Mouse (Mus musculus): Measurements from ENCODE around the gene Zfp282. TPM values are rescaled to one million over a fixed set of nuclear protein-coding genes. Genes with fewer than 3 reads are reported as not detected.

Zfp282 gene
- total and polyA plus RNA-seq, 2 experiments, result 2.6 to 3.0 TPM

GRCm38 (mm10) chr6:47878593-47878992, 1.6 kb downstream of the Zfp282 start:
- 0 out of 2 replicates have a peak overlapping the region, but pooled peaks have one; percentile 3 for H3K27ac ChIP-seq (replicated peaks; ENCODE audit: insufficient read depth, low read depth, low read length)
- H3K36me3 ChIP-seq (ENCODE audit: control insufficient read depth, insufficient read depth, low read length), result peaks cover 11% of the 10 kb centered on the region
- no peaks in the 10 kb centered on the region for H3K27me3 ChIP-seq (ENCODE audit: control insufficient read depth, insufficient read depth, low read length)
- peaks cover 18% of the 10 kb centered on the region; the same call in 1 of the 2 replicates for H3K79me2 ChIP-seq (ENCODE audit: control insufficient read depth, insufficient read depth, low read length)
- peak overlapping the region; percentile 80 for H3K4me3 ChIP-seq (ENCODE audit: insufficient read depth, low read depth, low read length)
- H3K9ac ChIP-seq (ENCODE audit: low read depth, low read length), result peak overlapping the region; percentile 5; the same call in 1 of the 2 replicates
- WGBS, result 59% methylated on average over 3 of the region's 3 CpGs
- no peak for TF ChIP-seq CTCF (IDR thresholded peaks at IDR 0.05; ENCODE audit: low read depth, low read length)
- no peak for TF ChIP-seq POLR2A (IDR thresholded peaks at IDR 0.05; ENCODE audit: extremely low read depth, insufficient read depth, low read length)
- H3K4me1 ChIP-seq (ENCODE audit: control insufficient read depth, insufficient read depth, low read length), result peaks cover 6% of the 10 kb centered on the region
- no peak for DNase-seq (ENCODE audit: extremely low read depth, low read depth, low spot score)

DNA sequence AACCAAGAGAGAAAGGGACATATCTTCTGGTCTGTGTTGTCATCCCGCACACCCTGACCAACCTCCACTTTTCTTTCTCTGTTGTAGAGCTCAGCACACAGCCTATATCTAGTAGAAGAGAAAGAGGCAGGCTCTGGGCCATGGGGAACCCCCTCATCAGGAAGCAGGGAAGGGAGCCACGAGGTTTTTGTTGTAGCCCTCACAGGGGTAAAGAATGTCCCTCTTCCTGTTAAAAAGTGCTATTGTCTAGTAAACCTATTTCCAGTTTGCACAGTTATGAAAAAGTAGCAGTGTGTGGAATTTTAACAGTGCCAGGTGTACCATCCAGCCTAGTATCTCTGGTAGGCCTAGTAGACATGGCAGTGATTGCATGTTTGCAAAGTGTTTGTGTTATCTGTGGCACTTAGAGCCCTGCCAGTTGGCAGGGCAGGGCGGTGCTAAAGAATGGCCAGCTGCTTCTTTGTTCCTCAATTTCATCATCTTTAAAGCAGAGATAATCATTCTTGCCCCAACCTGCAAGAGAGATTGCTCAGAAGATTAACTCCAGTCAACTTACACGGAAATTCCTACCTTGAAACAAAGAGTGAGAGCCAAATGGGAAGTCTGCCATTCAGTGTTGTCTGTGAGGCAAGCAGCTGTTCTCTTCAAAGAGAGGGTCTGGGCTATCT, 2.2 kb downstream of the Zfp282 start:
- H3K36me3 ChIP-seq (ENCODE audit: control insufficient read depth, insufficient read depth, low read length), result peaks cover 11% of the 10 kb centered on the region
- TF ChIP-seq CTCF (IDR thresholded peaks at IDR 0.05; ENCODE audit: low read depth, low read length), result no peak
- TF ChIP-seq POLR2A (IDR thresholded peaks at IDR 0.05; ENCODE audit: extremely low read depth, insufficient read depth, low read length), result no peak
- DNase-seq (ENCODE audit: extremely low read depth, low read depth, low spot score), result peak; percentile 45
- H3K79me2 ChIP-seq (ENCODE audit: control insufficient read depth, insufficient read depth, low read length), result peaks cover 18% of the 10 kb centered on the region; the same call in 1 of the 2 replicates
- H3K9ac ChIP-seq (ENCODE audit: low read depth, low read length), result no peak overlapping the region
- 39% methylated on average over 4 of the region's 4 CpGs for WGBS
- no peaks in the 10 kb centered on the region for H3K27me3 ChIP-seq (ENCODE audit: control insufficient read depth, insufficient read depth, low read length)
- peaks cover 6% of the 10 kb centered on the region for H3K4me1 ChIP-seq (ENCODE audit: control insufficient read depth, insufficient read depth, low read length)
- 0 out of 2 replicates have a peak overlapping the region, but pooled peaks have one; percentile 3 for H3K27ac ChIP-seq (replicated peaks; ENCODE audit: insufficient read depth, low read depth, low read length)
- no peak overlapping the region for H3K4me3 ChIP-seq (ENCODE audit: insufficient read depth, low read depth, low read length)

DNA sequence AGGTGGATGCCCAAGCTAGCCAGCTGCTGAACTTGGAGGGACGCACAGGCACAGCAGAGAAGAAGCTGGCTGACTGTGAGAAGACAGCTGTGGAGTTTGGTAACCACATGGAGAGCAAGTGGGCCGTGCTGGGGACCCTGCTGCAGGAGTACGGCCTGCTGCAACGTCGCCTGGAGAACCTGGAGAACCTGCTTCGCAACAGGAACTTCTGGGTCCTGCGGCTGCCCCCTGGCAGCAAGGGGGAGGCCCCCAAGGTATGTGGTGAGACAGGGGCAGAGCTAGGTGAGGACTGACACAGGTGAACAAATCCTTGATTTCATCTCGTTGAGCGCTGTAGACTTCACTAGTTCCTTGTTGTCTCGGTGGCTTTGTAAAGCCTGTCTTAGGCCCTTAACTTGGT, 3.2 kb downstream of the Zfp282 start:
- no peak for DNase-seq (ENCODE audit: extremely low read depth, low read depth, low spot score)
- peaks cover 14% of the 10 kb centered on the region for H3K36me3 ChIP-seq (ENCODE audit: control insufficient read depth, insufficient read depth, low read length)
- H3K79me2 ChIP-seq (ENCODE audit: control insufficient read depth, insufficient read depth, low read length), result peaks cover 18% of the 10 kb centered on the region; the same call in 1 of the 2 replicates

GRCm38 (mm10) chr6:47888812-47889383, 11.9 kb downstream of the Zfp282 start:
- Histone ChIP-seq H3K36me3 (ENCODE audit: control insufficient read depth, insufficient read depth, low read length) (peaks cover 44% of the 10 kb centered on the region), H3K27me3 (ENCODE audit: control insufficient read depth, insufficient read depth, low read length) (no peaks in the 10 kb centered on the region), H3K9ac (ENCODE audit: low read depth, low read length) (no peak overlapping the region), H3K4me1 (ENCODE audit: control insufficient read depth, insufficient read depth, low read length) (no peaks in the 10 kb centered on the region), H3K79me2 (ENCODE audit: control insufficient read depth, insufficient read depth, low read length) (no peaks in the 10 kb centered on the region; the same call in 1 of the 2 replicates), H3K27ac (replicated peaks; ENCODE audit: insufficient read depth, low read depth, low read length) (no peak overlapping the region), H3K4me3 (ENCODE audit: insufficient read depth, low read depth, low read length) (no peak overlapping the region)
- DNase-seq (ENCODE audit: extremely low read depth, low read depth, low spot score), result peak; percentile 12
- 91% methylated on average over 8 of the region's 8 CpGs for WGBS
- no peak for TF ChIP-seq POLR2A (IDR thresholded peaks at IDR 0.05; ENCODE audit: extremely low read depth, insufficient read depth, low read length)

More for the DNA sequence above, 3.2 kb downstream of the Zfp282 start:
- Histone ChIP-seq H3K9ac (ENCODE audit: low read depth, low read length) (no peak overlapping the region), H3K4me3 (ENCODE audit: insufficient read depth, low read depth, low read length) (no peak overlapping the region), H3K27me3 (ENCODE audit: control insufficient read depth, insufficient read depth, low read length) (no peaks in the 10 kb centered on the region), H3K27ac (replicated peaks; ENCODE audit: insufficient read depth, low read depth, low read length) (no peak overlapping the region), H3K4me1 (ENCODE audit: control insufficient read depth, insufficient read depth, low read length) (peaks cover 6% of the 10 kb centered on the region)
- TF ChIP-seq POLR2A (IDR thresholded peaks at IDR 0.05; ENCODE audit: extremely low read depth, insufficient read depth, low read length) (no peak), CTCF (IDR thresholded peaks at IDR 0.05; ENCODE audit: low read depth, low read length) (no peak)
- WGBS, result 97% methylated on average over 10 of the region's 10 CpGs

- H3K27ac ChIP-seq (replicated peaks; ENCODE audit: insufficient read depth, low read depth, low read length), result no peak overlapping the region
- no peaks in the 10 kb centered on the region for H3K79me2 ChIP-seq (ENCODE audit: control insufficient read depth, insufficient read depth, low read length)
- H3K36me3 ChIP-seq (ENCODE audit: control insufficient read depth, insufficient read depth, low read length), result peaks cover 47% of the 10 kb centered on the region
- no peak for DNase-seq (ENCODE audit: extremely low read depth, low read depth, low spot score)
- no peaks in the 10 kb centered on the region for H3K27me3 ChIP-seq (ENCODE audit: control insufficient read depth, insufficient read depth, low read length)
- no peak overlapping the region for H3K9ac ChIP-seq (ENCODE audit: low read depth, low read length)
- no peak overlapping the region for H3K4me3 ChIP-seq (ENCODE audit: insufficient read depth, low read depth, low read length)
- TF ChIP-seq CTCF (IDR thresholded peaks at IDR 0.05; ENCODE audit: low read depth, low read length) (no peak), POLR2A (IDR thresholded peaks at IDR 0.05; ENCODE audit: extremely low read depth, insufficient read depth, low read length) (no peak)
- WGBS, result 73% methylated on average over 6 of the region's 6 CpGs
- H3K4me1 ChIP-seq (ENCODE audit: control insufficient read depth, insufficient read depth, low read length), result no peaks in the 10 kb centered on the region
These were observed 22.4 kb downstream of the Zfp282 start for GRCm38 (mm10) chr6:47899416-47899815.

- Histone ChIP-seq H3K36me3 (ENCODE audit: control insufficient read depth, insufficient read depth, low read length) (peaks cover 39% of the 10 kb centered on the region), H3K27me3 (ENCODE audit: control insufficient read depth, insufficient read depth, low read length) (no peaks in the 10 kb centered on the region), H3K27ac (replicated peaks; ENCODE audit: insufficient read depth, low read depth, low read length) (no peak overlapping the region), H3K4me3 (ENCODE audit: insufficient read depth, low read depth, low read length) (no peak overlapping the region), H3K79me2 (ENCODE audit: control insufficient read depth, insufficient read depth, low read length) (no peaks in the 10 kb centered on the region), H3K9ac (ENCODE audit: low read depth, low read length) (no peak overlapping the region), H3K4me1 (ENCODE audit: control insufficient read depth, insufficient read depth, low read length) (no peaks in the 10 kb centered on the region)
- DNase-seq (ENCODE audit: extremely low read depth, low read depth, low spot score), result no peak
- TF ChIP-seq CTCF (IDR thresholded peaks at IDR 0.05; ENCODE audit: low read depth, low read length) (no peak), POLR2A (IDR thresholded peaks at IDR 0.05; ENCODE audit: extremely low read depth, insufficient read depth, low read length) (no peak)
- 70% methylated on average over 4 of the region's 4 CpGs for WGBS
These were observed 26.6 kb downstream of the Zfp282 start for GRCm38 (mm10) chr6:47903587-47903986.
